Mouse (Mus musculus): ENCODE results near the gene Gm20388. TPM values are rescaled to one million over a fixed set of nuclear protein-coding genes. Genes with fewer than 3 reads are reported as not detected.
"Not testable (repeated sequence)": the region's sequence is repeated elsewhere in the genome, so short reads cannot be mapped to it uniquely, and the experiment has no call there.

Gm20388 gene
- total RNA-seq, 2 experiments from 2014 or later, result 1.3 to 8.5 TPM

DNA sequence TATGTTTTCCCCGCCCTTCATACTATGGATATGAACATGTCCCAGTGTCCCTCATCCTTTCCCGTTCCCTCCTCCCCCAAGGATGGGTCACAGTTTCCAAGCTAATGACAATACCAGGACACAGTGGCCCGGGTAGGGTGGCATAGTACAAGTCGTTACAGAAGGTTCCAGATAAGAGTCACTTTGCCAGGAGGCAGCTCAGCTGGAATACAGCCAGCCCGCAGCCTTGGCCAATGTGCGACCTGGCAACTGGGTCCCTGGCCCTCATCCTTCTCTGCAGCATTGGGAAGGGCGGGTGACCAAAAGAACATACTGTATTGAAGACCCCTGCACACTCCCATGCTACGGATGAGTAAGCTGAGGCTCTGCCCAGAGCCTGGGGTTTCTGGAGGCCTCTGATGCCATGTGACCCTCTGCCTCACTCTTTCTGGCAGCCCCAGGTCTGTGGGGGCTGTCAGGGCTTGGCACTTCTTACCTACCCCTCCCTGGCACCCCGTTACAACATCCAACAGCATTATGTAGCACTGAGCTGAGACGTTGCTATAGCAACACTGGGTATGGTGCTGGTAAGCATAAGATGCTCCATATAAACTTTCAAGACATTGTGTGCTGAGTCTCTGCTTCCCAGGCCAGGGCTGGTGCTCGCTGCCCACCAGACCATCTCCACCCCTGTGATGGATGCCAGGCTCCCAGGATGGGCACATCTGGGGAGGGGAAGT is 418.5 kb downstream of the Gm20388 start:
- no peak for DNase-seq (ENCODE audit: low spot score in 2 of 2)

DNA sequence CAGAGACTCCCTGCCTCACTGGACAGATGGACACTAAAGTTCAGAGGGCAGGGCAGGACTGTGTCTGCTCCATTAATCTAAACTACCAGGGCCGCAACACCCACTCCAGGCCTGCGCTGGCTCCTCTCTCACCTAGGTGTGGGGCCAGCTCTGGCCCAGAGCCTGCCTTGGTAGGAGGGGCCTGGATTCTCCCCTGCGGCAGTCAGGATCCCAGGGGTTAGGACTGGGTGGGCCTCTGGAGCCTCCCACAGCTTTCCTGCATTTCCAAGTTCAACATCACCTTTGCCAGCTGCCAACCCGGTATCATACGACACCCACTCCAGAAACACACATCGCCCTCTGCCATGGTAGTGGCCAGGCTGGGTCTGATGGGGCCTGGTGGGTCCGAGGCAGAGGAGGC is 420.4 kb downstream of the Gm20388 start:
- no peak for DNase-seq (ENCODE audit: low spot score in 2 of 2)

- no peak for DNase-seq (ENCODE audit: low spot score in 2 of 2)
Observed at GRCm38 (mm10) chr8:120332379-120333229, 422.0 kb downstream of the Gm20388 start.

DNA sequence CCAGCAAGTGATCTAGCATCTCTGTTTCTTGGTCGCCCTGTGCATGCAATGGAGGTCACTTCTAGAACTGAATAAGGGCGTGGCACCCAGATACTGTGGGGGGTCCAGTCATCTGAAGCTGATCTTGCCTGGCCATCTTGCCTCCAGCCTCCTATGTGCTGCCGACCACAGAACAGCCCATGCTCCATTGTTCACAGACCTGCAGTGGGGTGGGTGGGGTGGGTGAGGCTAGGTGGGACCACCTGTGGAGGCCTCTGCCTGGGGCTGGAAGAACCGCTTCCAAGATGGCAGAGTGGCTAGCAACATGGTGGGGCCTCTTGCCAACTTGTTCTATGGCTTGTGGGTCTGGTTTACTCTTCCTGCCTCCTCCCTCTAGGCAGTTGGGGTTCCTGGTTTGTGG is 423.0 kb downstream of the Gm20388 start:
- no peak for DNase-seq (ENCODE audit: low spot score in 2 of 2)

DNA sequence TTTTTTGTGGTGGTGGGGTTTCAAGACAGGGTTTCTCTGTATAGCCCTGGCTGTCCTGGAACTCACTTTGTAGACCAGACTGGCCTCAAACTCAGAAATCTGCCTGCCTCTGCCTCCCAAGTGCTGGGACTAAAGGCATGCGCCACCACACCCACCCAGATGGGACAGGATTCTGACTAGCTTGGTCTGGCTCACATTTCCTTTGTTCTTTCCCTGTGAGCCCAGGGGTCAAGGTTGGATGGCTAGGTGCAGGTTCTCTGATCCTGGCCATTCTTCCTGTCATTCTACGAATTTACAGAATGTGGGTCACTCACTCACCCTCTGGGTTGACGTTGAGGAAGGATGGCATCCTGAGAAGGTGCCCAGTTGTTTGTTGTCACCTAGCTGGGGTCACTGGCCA is 423.6 kb downstream of the Gm20388 start:
- DNase-seq (ENCODE audit: low spot score in 2 of 2), result not testable (repeated sequence)

GRCm38 (mm10) chr8:120334878-120335261 is 424.2 kb downstream of the Gm20388 start:
- DNase-seq (ENCODE audit: low spot score in 2 of 2), result no peak

DNA sequence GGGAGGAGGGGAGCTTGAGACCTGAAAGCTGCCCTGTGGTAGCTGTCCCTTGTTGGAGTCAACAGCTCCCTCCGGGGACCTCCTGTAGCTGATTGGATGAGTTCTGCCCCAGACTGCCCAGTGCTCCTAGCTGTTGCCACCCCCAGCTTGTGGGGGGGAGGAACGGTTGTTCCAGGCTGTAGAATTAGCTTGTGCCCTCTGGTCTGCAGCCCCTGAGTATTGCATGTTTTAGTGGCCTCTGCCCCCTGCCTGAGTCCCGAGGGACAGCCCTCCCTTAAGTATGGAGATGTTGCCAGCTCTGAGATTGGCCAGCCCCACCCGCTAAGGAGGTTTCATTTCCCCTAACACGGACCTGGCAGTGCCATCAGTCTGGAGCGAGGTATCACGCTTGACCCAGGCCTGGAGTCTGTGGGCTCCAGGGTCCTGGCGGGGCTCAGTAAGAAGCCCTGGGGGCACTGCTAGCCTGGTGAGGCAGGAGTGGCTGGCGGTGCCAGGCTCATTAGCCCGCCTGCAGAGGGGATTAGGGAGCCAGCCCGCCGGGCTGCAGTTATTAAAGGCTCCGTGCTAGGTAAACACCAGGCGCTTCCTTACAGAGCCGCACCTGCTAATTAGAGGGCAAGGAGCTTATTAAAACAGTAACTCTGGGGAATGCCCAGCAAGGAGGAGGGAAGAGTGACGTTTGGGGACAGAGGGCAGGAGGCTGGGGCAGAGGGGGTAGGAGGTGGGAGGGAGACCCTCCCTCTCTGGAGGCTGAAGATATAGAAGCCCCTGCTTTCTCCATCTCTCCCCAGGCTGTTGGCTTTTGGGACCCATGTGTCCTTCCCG is 424.8 kb downstream of the Gm20388 start:
- DNase-seq (ENCODE audit: low spot score in 2 of 2), result no peak

GRCm38 (mm10) chr8:120336087-120336380 is 425.4 kb downstream of the Gm20388 start:
- DNase-seq (ENCODE audit: low spot score in 2 of 2), result no peak

DNA sequence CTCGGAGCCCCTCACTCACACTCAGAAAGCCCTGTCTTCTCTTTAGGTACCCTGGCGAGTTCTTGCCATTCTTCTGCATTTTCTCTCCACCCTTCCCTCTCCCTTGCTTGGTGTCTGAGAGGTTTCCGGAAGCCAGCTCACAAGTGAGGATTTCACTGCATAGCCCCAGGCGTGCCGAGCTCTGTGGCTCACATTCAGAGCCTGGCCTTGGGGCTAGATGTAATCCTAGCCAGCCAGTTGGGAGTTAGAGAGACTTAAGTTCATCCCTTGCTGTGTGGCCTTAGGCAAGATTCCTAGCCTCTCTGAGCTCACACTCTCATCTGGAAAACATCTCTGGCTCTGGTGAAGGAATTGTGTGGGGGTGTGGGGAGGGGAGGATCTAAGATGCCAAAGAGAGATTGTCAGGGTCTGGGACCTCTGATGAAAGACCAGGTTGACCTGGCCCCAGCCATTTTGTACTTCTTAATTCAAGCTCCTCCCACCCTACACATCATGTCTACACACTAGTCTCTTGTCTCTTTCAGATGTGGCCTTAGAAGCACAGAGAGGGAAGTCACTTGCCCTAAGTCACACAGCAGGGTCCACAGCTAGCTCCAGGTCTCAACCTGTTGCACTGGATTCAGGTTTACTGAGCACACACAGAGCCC is 426.4 kb downstream of the Gm20388 start:
- no peak for DNase-seq (ENCODE audit: low spot score in 2 of 2)

GRCm38 (mm10) chr8:120337627-120338026 is 427.0 kb downstream of the Gm20388 start:
- DNase-seq (ENCODE audit: low spot score in 2 of 2), result no peak

DNA sequence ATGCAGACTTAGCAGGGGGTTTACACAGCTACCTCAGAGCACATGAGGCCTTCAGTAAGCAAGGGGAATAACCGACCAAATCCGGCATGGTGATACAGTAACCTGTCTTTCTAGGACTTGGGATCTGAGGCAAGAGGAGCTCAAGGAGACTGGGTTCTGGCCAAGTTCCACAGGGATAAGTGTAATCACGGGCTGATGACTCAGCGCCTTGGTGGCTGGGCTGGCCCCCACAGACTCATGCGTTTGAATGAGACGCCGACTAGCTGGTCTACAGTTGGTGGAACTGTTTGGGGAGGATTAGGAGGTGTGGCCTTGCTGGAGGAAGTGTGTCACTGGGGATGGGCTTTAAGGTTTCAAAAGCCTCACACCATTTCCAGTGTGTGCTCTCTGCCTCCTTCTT is 428.0 kb downstream of the Gm20388 start:
- no peak for DNase-seq (ENCODE audit: low spot score in 2 of 2)

DNA sequence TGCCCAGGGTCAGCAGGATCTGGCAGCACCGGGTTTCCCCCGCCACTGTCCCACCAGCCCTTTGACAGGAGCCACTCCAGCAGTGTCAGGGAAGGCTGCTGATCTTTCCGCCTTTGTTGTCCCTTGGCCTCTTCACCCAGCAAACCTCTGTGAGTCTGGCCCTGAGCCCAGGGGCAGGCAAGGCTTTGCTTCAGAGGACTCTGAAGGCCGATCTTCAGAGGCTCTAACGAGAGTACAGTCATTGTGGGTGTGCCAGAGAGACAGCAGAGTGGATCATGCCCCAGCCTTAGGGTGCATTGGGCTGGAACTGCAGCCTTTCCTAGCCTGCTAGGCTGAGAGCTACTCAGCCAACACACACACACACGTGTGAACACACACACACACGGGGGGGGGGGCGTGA is 429.1 kb downstream of the Gm20388 start:
- DNase-seq (ENCODE audit: low spot score in 2 of 2), result peak; percentile 44 to 58

DNA sequence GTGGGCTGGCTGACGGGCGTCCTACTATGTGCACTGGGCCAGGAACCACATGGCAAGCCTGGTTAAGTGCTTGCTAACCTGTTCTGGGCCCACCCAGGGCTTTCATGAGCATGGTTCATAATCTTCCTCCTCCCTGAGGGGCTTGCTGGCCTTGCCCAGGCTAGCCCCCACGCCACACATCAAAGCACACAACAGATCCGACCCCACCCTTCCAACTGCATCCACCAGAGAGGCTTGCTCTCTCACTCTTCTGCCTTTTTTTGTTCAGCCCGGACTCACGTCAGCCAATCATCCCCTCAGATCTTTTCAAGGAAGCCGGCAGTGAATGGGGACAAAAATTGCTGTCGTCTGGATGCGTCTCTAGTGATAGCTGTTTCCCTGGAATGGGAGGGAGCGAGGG is 430.5 kb downstream of the Gm20388 start:
- no peak for DNase-seq (ENCODE audit: low spot score in 2 of 2)

DNA sequence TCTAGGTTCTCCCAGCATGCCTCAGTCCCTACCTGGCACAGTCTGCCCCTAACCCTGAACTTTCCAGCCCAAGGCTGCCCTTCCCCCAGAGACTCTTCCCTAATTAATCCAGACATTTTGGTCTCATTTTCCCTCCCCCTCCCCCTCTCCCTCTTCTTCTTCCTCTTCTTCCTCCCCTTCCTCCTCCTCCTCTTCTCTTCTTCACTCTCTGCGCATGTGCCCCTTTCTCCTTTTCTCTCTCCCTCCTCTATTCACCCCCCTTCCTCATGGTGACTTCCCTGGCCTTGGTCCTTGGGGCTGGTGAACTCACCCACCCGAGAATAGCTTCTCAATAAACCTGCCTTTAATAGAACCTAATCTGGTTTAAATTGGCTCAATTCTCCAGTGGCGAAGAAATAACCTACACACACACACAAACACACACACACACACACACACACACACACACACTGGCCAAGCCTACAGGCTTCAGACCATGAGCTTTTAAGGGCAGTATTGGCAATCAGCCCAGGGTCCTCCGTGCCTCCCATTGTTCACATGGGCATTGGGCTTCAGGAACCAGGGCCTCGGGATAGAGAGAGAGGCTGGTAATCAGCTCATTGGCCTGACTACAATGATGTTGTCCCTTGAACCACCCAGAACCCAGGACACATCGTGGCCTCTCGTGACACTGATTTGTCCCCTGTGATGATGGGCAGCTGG is 432.4 kb downstream of the Gm20388 start:
- no peak for DNase-seq (ENCODE audit: low spot score in 2 of 2)

GRCm38 (mm10) chr8:120343582-120343981 is 432.9 kb downstream of the Gm20388 start:
- DNase-seq (ENCODE audit: low spot score in 2 of 2), result no peak

- DNase-seq (ENCODE audit: low spot score in 2 of 2), result no peak
Observed at GRCm38 (mm10) chr8:120344166-120344565, 433.5 kb downstream of the Gm20388 start.

DNA sequence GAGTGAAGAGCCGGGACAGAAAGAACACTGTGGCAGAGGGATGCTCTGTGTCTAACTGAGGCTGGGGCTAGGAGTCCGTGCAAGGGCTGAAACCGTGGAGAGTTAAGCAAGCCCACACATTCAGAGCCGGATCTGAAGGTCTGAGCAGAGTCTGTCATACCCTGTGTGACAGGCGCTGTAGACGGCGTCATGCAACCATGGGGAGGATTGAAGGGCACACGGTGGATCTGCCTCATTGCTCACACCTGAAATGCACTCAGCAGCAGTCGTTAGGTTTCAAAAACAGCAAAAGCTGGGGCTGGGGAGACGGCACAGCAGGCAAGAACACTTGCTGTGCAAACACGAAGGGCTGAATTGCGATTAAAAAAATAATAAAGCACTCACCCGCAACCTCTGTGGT is 433.9 kb downstream of the Gm20388 start:
- no peak for DNase-seq (ENCODE audit: low spot score in 2 of 2)

GRCm38 (mm10) chr8:120347734-120348341 is 437.2 kb downstream of the Gm20388 start:
- DNase-seq (ENCODE audit: low spot score in 2 of 2), result no peak

GRCm38 (mm10) chr8:120348922-120349321 is 438.3 kb downstream of the Gm20388 start:
- no peak for DNase-seq (ENCODE audit: low spot score in 2 of 2)

Data from adrenal gland, adult 18-20 months (tissue).